Mouse (Mus musculus) naive thymus-derived CD4-positive, alpha-beta T cell, adult 2 months (primary cell): ENCODE data around the gene 4833439L19Rik.
"Not testable (repeated sequence)": the region's sequence is repeated elsewhere in the genome, so short reads cannot be mapped to it uniquely, and the experiment has no call there.

ENCODE experiments used
- DNase-seq: peaks from one replicate; pipeline ENCODE4 v3.0.0-alpha.2; 2011; ENCODE audit warnings: low read depth

Gene 4833439L19Rik

DNA sequence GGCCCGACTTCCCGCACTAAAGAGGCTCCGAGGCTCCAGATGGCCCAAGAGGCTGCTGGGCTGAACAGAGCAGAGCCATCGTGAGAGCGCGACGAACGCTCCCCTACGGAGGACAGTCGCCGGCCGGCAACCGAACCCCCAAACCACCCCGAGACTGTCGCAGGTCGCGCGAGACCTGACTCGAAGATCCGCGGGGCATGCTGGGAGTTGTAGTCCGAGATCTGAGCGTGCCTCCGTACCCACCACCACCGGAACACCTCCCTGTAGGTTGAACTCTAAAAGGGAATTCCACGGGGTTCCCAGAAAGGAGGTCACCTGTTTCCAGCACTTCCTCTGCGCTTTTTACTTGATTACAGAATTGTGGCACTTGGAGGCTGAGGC, at the start of gene 4833439L19Rik:
4833439L19Rik (minus strand) TSS at position 235 of the 381 bp plus-strand sequence.
- DNase-seq, result peak; percentile 94

GRCm38 (mm10) chr13:54613141-54613540, 47.9 kb upstream of the 4833439L19Rik start:
- not testable (repeated sequence) for DNase-seq

- DNase-seq, result peak; percentile 83
Measured at GRCm38 (mm10) chr13:54610972-54611754, 45.9 kb upstream of the 4833439L19Rik start, which contains the start of gene Cltb. Cltb (minus strand) TSS chr13:54611344.

- DNase-seq, result peak; percentile 29
Measured at GRCm38 (mm10) chr13:54610613-54610971, 45.4 kb upstream of the 4833439L19Rik start.

GRCm38 (mm10) chr13:54609301-54609700, 44.1 kb upstream of the 4833439L19Rik start:
- DNase-seq, result no peak

- no peak for DNase-seq
Measured at GRCm38 (mm10) chr13:54608666-54609065, 43.4 kb upstream of the 4833439L19Rik start.

DNA sequence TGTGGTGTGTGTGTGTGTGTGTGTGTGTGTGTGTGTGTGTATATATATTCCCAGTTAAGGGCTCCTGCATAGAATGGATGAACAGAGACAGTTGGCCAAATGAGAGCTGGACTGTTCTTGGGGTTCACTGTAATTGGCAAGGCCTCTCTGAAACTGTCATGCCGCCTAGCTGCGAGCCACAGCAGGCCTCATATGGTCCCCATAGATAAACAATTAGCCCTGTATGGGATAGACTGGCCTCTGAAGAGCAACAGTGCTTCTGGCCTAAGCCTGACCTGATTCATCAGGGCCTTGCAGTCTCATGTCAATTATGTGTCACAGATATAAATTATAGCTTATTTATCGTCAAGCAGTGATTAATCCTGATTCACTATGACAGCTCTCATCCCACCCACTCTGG, 42.8 kb upstream of the 4833439L19Rik start:
- no peak for DNase-seq

DNA sequence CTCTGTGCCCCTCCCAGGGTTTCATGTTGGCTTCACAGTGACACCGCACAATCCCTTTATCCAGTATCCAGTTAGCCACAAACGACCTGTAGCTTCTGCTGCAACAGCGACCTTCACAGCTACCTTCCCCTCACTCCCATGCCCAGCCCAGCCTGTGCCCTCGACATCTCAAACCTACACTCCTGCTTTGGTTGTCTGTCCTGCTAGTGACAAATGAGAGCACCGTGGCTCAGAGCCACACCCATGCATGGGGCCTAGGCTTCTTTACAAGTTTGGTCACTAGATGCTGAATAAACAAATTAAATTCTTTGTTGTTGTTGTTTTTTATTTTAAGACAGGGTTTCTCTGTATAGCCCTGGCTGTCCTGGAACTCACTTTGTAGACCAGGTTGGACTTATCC, 42.0 kb upstream of the 4833439L19Rik start:
- DNase-seq, result no peak

- no peak for DNase-seq
Measured at GRCm38 (mm10) chr13:54605426-54605825, 40.2 kb upstream of the 4833439L19Rik start.

- no peak for DNase-seq
Measured at GRCm38 (mm10) chr13:54604221-54604620, 39.0 kb upstream of the 4833439L19Rik start.

DNA sequence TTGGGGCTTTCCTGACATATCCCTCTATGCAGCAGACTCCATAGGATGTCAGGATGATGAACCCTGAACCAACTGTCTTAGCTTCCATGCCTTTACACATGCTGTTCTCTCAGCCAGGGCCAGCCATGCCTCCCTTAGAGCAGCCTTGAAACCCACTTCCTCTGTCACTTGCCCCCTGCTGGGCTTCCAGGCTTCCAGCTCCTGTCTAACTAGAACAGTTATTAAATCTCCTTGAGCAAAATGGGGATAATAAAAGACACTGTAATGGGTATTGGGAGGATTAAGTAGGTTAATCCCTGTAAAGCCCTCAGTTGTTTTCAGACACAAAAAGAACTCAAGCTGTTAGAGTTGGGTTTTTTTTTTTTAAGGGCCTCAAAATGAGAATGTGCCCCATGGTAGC, 38.3 kb upstream of the 4833439L19Rik start:
- no peak for DNase-seq

GRCm38 (mm10) chr13:54602639-54603111, 37.4 kb upstream of the 4833439L19Rik start:
- DNase-seq, result no peak

- no peak for DNase-seq
Measured at GRCm38 (mm10) chr13:54598622-54599143, 33.4 kb upstream of the 4833439L19Rik start.

- DNase-seq, result no peak
Measured at GRCm38 (mm10) chr13:54596870-54597269, 31.6 kb upstream of the 4833439L19Rik start.

GRCm38 (mm10) chr13:54596107-54596690, 31.0 kb upstream of the 4833439L19Rik start:
- no peak for DNase-seq

DNA sequence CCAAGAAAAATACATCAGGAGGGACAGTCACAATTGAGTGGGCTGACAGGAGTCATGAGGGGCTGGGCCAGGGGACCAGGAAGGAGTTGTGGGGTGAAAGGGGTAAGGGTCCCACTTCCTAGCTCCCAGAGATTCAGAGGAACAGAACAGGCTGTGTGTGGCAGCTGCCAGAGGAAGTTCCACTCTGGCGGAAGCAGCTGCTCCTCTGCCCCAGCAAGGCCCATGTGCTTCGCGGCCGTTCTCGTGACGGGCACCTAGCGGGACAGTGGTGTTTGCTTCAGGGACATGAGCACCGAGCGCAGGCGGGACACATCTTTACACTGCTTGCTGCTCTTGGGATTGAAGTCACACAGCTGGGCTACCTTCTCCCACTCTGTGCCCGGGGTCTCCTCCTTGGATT, 28.4 kb upstream of the 4833439L19Rik start:
- DNase-seq, result no peak

GRCm38 (mm10) chr13:54591776-54592356, 26.6 kb upstream of the 4833439L19Rik start:
- DNase-seq, result no peak

DNA sequence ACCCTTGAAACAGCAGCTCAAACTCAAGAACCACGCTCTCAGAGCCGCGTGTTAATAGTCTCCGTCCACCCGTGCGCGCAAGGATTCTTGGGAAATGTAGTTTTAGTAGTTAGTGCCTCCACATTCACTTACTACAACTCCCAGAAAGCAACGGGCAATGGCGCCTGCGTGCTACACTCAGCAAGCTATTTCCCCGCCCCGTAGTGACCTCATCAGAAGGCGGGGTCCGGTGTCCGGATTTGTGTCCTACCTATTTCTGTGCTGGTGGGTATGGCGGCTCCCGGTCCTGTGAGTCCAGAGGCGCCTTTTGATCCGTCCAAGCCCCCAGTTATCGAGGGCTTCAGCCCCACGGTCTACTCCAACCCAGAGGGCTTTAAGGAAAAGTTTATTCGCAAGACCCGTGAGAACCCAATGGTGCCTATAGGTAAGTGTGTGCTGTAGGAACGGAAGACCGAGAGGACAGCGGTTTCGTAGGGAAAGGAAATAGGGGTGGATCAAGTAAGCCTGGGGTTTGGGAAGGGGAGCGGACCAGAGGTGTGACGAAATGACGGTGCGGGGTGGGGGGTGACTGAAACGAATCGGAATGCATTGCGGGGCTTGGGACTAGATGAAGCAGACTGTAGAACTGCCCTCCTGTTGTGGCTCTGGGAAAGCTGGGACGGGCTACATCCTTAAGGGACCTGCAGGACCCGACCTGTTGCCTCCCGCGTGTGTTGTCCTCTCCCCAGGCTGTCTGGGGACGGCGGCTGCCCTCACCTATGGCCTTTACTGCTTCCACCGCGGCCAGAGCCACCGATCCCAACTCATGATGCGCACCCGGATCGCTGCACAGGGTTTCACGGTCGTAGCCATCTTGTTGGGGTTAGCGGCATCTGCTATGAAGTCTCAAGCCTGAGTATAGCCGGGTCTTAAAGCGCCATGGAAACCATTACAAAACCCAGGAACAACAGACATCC, 25.0 kb upstream of the 4833439L19Rik start, which contains the start of the genes Nop16 and Higd2a:
Nop16 (minus strand) TSS at position 95 of the 956 bp plus-strand sequence.
Higd2a (plus strand) TSS at position 212 of the 956 bp plus-strand sequence.
- DNase-seq, result peak; percentile 98

DNA sequence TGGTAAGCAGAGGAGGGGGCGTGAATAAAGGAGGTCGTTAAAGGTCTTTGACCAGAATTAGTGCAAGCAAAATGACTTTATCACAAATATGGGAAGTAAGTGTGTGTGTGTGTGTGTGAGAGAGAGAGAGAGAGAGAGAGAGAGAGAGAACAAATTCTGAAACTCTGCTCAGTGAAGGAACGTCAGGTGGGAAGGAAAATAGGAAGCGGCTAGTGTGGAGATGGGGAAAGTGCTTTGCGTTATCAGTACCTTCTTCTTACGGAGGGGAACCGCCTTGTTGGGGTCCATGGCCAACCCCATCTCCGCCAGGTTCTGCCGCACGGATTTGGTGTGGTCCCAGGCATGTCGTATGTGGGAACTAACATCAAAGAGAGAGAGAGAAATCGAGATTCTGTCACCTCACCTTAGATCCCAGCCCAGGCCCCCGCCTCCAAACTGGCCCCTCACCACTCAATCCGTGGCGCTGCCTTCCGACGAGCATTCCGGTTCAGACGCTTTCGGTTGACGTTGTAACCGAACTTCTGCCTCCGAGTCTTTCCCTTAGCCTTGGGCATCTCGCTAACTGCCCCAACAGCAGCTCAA, 24.3 kb upstream of the 4833439L19Rik start:
- no peak for DNase-seq

DNA sequence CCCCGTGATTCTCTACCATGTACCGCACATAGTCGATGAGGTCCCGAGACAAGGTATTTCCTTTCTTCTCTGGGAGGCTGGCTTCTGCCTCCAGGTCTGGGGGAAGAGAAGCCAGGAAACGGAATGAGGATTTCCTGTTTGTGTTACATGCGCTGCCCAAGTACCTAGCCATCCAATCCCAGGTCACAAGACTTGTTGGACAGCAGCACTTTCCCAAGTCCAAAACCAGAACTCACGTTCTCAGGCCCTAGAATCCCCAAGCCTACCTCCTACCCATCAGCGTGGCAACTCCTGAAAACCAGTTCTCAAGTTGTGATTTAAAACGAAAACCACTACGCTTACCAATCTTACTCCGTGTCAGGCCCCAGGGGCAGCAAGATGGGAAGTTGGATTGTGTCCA, 20.6 kb upstream of the 4833439L19Rik start:
- DNase-seq, result no peak

- DNase-seq, result no peak
Measured at GRCm38 (mm10) chr13:54582860-54583259, 17.6 kb upstream of the 4833439L19Rik start.
